Mouse (Mus musculus): ENCODE measurements around the gene Nusap1. TPM values are rescaled to one million over a fixed set of nuclear protein-coding genes. Genes with fewer than 3 reads are reported as not detected.

The Nusap1 gene
- polyA plus RNA-seq, 1 experiment: 4.4 TPM

- Histone ChIP-seq H3K27me3 (ENCODE audit: control insufficient read depth, insufficient read depth, insufficient read length) (no peaks in the 10 kb centered on the region), H3K79me2 (ENCODE audit: control insufficient read depth, insufficient read depth) (peaks cover 45% of the 10 kb centered on the region), H3ac (ENCODE audit: control insufficient read depth, insufficient read length) (peak within 1 kb of the TSS; percentile 50), H3K36me3 (ENCODE audit: control insufficient read depth, insufficient read depth) (no peaks in the 10 kb centered on the region), H3K4me2 (ENCODE audit: low read depth) (peak within 1 kb of the TSS; percentile 98), H3K4me3 (peak within 1 kb of the TSS; percentile 73)
- TF ChIP-seq SRF (IDR thresholded peaks at IDR 0.05; ENCODE audit: control insufficient read depth, insufficient read length, low read depth) (no peak), MYOG (IDR thresholded peaks at IDR 0.05; ENCODE audit: control insufficient read depth in 1 of 3, insufficient read depth in 1 of 3, insufficient read length in 2 of 3, low read depth in 2 of 3) (no peak), E2F4 (IDR thresholded peaks at IDR 0.05; ENCODE audit: insufficient read depth) (no peak), TCF3 (IDR thresholded peaks at IDR 0.05; ENCODE audit: insufficient read length, low read depth) (no peak), TCF12 (IDR thresholded peaks at IDR 0.05; ENCODE audit: insufficient read depth, poor library complexity, severe bottlenecking) (no peak), REST (IDR thresholded peaks at IDR 0.05; ENCODE audit: insufficient read depth, insufficient read length) (no peak), USF1 (IDR thresholded peaks at IDR 0.05; ENCODE audit: low read depth) (no peak), POLR2AphosphoS2 (IDR thresholded peaks at IDR 0.05; ENCODE audit: insufficient read length, low read depth) (peak; percentile 88), POLR2A (IDR thresholded peaks at IDR 0.05; ENCODE audit: insufficient read length, low read depth) (peak; percentile 88), CEBPB (IDR thresholded peaks at IDR 0.05; ENCODE audit: insufficient read depth, poor library complexity, severe bottlenecking) (no peak)
These were observed 56.6 kb downstream of the Nusap1 start, which contains the start of gene Rtf1 for GRCm38 (mm10) chr2:119674525-119675214. TSS of gene Rtf1 (plus strand) at chr2:119675068.

GRCm38 (mm10) chr2:119675215-119675784, 57.2 kb downstream of the Nusap1 start:
- Histone ChIP-seq H3K79me2 (ENCODE audit: control insufficient read depth, insufficient read depth) (peaks cover 51% of the 10 kb centered on the region), H3K36me3 (ENCODE audit: control insufficient read depth, insufficient read depth) (no peaks in the 10 kb centered on the region), H3K4me3 (peak overlapping the region; percentile 73), H3ac (ENCODE audit: control insufficient read depth, insufficient read length) (peak overlapping the region; percentile 50), H3K4me2 (ENCODE audit: low read depth) (peak overlapping the region; percentile 77), H3K27me3 (ENCODE audit: control insufficient read depth, insufficient read depth, insufficient read length) (no peaks in the 10 kb centered on the region)
- no peak for TF ChIP-seq MAX (IDR thresholded peaks at IDR 0.05; ENCODE audit: low read depth)
- TF ChIP-seq USF1 (IDR thresholded peaks at IDR 0.05; ENCODE audit: low read depth): no peak
- no peak for TF ChIP-seq POLR2AphosphoS2 (IDR thresholded peaks at IDR 0.05; ENCODE audit: insufficient read length, low read depth)
- TF ChIP-seq POLR2A (IDR thresholded peaks at IDR 0.05; ENCODE audit: insufficient read length, low read depth): no peak
- TF ChIP-seq MYOG (IDR thresholded peaks at IDR 0.05; ENCODE audit: control insufficient read depth in 1 of 3, insufficient read depth in 1 of 3, insufficient read length in 2 of 3, low read depth in 2 of 3): no peak
- TF ChIP-seq MYOD1 (IDR thresholded peaks at IDR 0.05; ENCODE audit: control insufficient read depth in 1 of 3, insufficient read length in 2 of 3, low read depth in 2 of 3): no peak
- TF ChIP-seq TCF3 (IDR thresholded peaks at IDR 0.05; ENCODE audit: insufficient read length, low read depth): no peak
- TF ChIP-seq TCF12 (IDR thresholded peaks at IDR 0.05; ENCODE audit: insufficient read depth, poor library complexity, severe bottlenecking): no peak

- H3K4me2 ChIP-seq (ENCODE audit: low read depth): peak overlapping the region; percentile 77
- H3ac ChIP-seq (ENCODE audit: control insufficient read depth, insufficient read length): peak overlapping the region; percentile 50
- TF ChIP-seq CEBPB (IDR thresholded peaks at IDR 0.05; ENCODE audit: insufficient read depth, poor library complexity, severe bottlenecking) (no peak), REST (IDR thresholded peaks at IDR 0.05; ENCODE audit: insufficient read depth, insufficient read length) (no peak), POLR2AphosphoS2 (IDR thresholded peaks at IDR 0.05; ENCODE audit: insufficient read length, low read depth) (no peak), MAX (IDR thresholded peaks at IDR 0.05; ENCODE audit: low read depth) (no peak)
- H3K79me2 ChIP-seq (ENCODE audit: control insufficient read depth, insufficient read depth): peaks cover 55% of the 10 kb centered on the region
- no peaks in the 10 kb centered on the region for H3K36me3 ChIP-seq (ENCODE audit: control insufficient read depth, insufficient read depth)
- H3K4me3 ChIP-seq: peak overlapping the region; percentile 73
- H3K27me3 ChIP-seq (ENCODE audit: control insufficient read depth, insufficient read depth, insufficient read length): no peaks in the 10 kb centered on the region
These were observed 57.7 kb downstream of the Nusap1 start for GRCm38 (mm10) chr2:119675831-119676230.

- Histone ChIP-seq H3K27me3 (ENCODE audit: control insufficient read depth, insufficient read depth, insufficient read length) (no peaks in the 10 kb centered on the region), H3K4me2 (ENCODE audit: low read depth) (no peak overlapping the region), H3ac (ENCODE audit: control insufficient read depth, insufficient read length) (no peak overlapping the region), H3K36me3 (ENCODE audit: control insufficient read depth, insufficient read depth) (no peaks in the 10 kb centered on the region), H3K79me2 (ENCODE audit: control insufficient read depth, insufficient read depth) (peaks cover 75% of the 10 kb centered on the region), H3K4me3 (no peak overlapping the region)
- no peak for TF ChIP-seq SRF (IDR thresholded peaks at IDR 0.05; ENCODE audit: control insufficient read depth, insufficient read length, low read depth)
- TF ChIP-seq POLR2A (IDR thresholded peaks at IDR 0.05; ENCODE audit: insufficient read length, low read depth): no peak
- TF ChIP-seq MYOG (IDR thresholded peaks at IDR 0.05; ENCODE audit: control insufficient read depth in 1 of 3, insufficient read depth in 1 of 3, insufficient read length in 2 of 3, low read depth in 2 of 3): no peak
- TF ChIP-seq MYOD1 (IDR thresholded peaks at IDR 0.05; ENCODE audit: control insufficient read depth in 1 of 3, insufficient read length in 2 of 3, low read depth in 2 of 3): no peak
- no peak for TF ChIP-seq REST (IDR thresholded peaks at IDR 0.05; ENCODE audit: insufficient read depth, insufficient read length)
- TF ChIP-seq USF1 (IDR thresholded peaks at IDR 0.05; ENCODE audit: low read depth): no peak
- TF ChIP-seq MAX (IDR thresholded peaks at IDR 0.05; ENCODE audit: low read depth): no peak
- no peak for TF ChIP-seq TCF12 (IDR thresholded peaks at IDR 0.05; ENCODE audit: insufficient read depth, poor library complexity, severe bottlenecking)
- TF ChIP-seq POLR2AphosphoS2 (IDR thresholded peaks at IDR 0.05; ENCODE audit: insufficient read length, low read depth): no peak
- TF ChIP-seq TCF3 (IDR thresholded peaks at IDR 0.05; ENCODE audit: insufficient read length, low read depth): no peak
- TF ChIP-seq CEBPB (IDR thresholded peaks at IDR 0.05; ENCODE audit: insufficient read depth, poor library complexity, severe bottlenecking): no peak
- no peak for TF ChIP-seq E2F4 (IDR thresholded peaks at IDR 0.05; ENCODE audit: insufficient read depth)
These were observed 65.6 kb downstream of the Nusap1 start for GRCm38 (mm10) chr2:119683706-119684105.

Data from myocyte (in vitro differentiated cells).